Mouse (Mus musculus) CH12.LX (cell line): ENCODE data around the gene Zfyve21. TPM values are rescaled to one million over a fixed set of nuclear protein-coding genes. Genes with fewer than 3 reads are reported as not detected.

Experiments used
- DNase-seq: peaks from one replicate; pipeline ENCODE4 v3.0.0-alpha.2; 2013; ENCODE audit errors: extremely low read depth
- H3K27ac ChIP-seq: 2 replicates; pipeline ENCODE4 v1.5.1; 2012; ENCODE audit warnings: low read depth, mild to moderate bottlenecking, control low read depth, moderate library complexity; ENCODE audit not compliant: insufficient read depth
- H3K27me3 ChIP-seq: replicated peaks from 2 replicates; pipeline ENCODE3; 2012; ENCODE audit warnings: inconsistent platforms
- H3K36me3 ChIP-seq, 2 experiments: replicated peaks in 1 of 2; 2 replicates each; pipeline versions ENCODE3 to v1.6.1; 2012; ENCODE audit warnings: inconsistent platforms in 1 of 2, low read length in 1 of 2, mild to moderate bottlenecking in 1 of 2, mixed read lengths in 1 of 2, moderate library complexity in 1 of 2; ENCODE audit not compliant: control insufficient read depth in 1 of 2, insufficient read depth in 1 of 2
- H3K4me1 ChIP-seq, 2 experiments: 2 replicates each; pipeline ENCODE4 v1.6.1; 2012; ENCODE audit warnings: inconsistent platforms in 1 of 2, moderate library complexity in 1 of 2; ENCODE audit not compliant: insufficient read depth in 2 of 2, control insufficient read depth in 1 of 2
- H3K4me2 ChIP-seq: 2 replicates; pipeline ENCODE4 v1.6.1; 2012; ENCODE audit warnings: low read depth, mild to moderate bottlenecking, control low read depth; ENCODE audit not compliant: poor library complexity, insufficient read depth, severe bottlenecking
- H3K4me3 ChIP-seq, 3 experiments: fragments of 150-350 bp in 1 of 3; sonication (generic) in 1 of 3; replicated peaks in 1 of 3; 2 replicates each; pipeline versions ENCODE3 to v1.5.1; 2011 to 2012; ENCODE audit warnings: low read depth in 2 of 3, low read length in 2 of 3, mild to moderate bottlenecking in 2 of 3, moderate library complexity in 2 of 3, control low read depth in 1 of 3, improper control_type of control experiment in 1 of 3, inconsistent platforms in 1 of 3, mixed read lengths in 1 of 3; ENCODE audit not compliant: poor library complexity in 1 of 3
- H3K79me2 ChIP-seq: replicated peaks from 2 replicates; pipeline ENCODE4 v1.6.1; 2012; ENCODE audit warnings: mild to moderate bottlenecking, moderate library complexity; ENCODE audit not compliant: control insufficient read depth, poor library complexity, insufficient read depth, severe bottlenecking; ENCODE audit errors: extremely low read depth
- H3K9ac ChIP-seq: 2 replicates; pipeline ENCODE4 v1.6.1; 2012; ENCODE audit warnings: low read depth, mild to moderate bottlenecking, control low read depth, moderate library complexity; ENCODE audit not compliant: insufficient read depth
- H3K9me3 ChIP-seq: replicated peaks from 2 replicates; pipeline ENCODE3; 2012; ENCODE audit warnings: low read length, inconsistent platforms, mixed read lengths
- BHLHE40 ChIP-seq: IDR thresholded peaks from 2 replicates; pipeline ENCODE4 v1.6.1; 2011; ENCODE audit warnings: mild to moderate bottlenecking, low read depth, low read length, improper control_type of control experiment
- CHD2 ChIP-seq: IDR thresholded peaks from 2 replicates; pipeline ENCODE4 v1.6.1; 2011; ENCODE audit warnings: low read length, improper control_type of control experiment
- CTCF ChIP-seq, 2 experiments: IDR thresholded peaks in 1 of 2; conservative IDR thresholded peaks in 1 of 2; 2 replicates each; pipeline ENCODE4 v1.5.1; 2011 to 2012; ENCODE audit warnings: low read depth in 2 of 2, low read length in 2 of 2, improper control_type of control experiment in 1 of 2, inconsistent platforms in 1 of 2, mild to moderate bottlenecking in 1 of 2, moderate library complexity in 1 of 2
- E2F4 ChIP-seq: IDR thresholded peaks from 2 replicates; pipeline ENCODE4 v1.6.1; 2011; ENCODE audit warnings: low read depth, low read length, improper control_type of control experiment; ENCODE audit not compliant: insufficient replicate concordance
- ELF1 ChIP-seq: IDR thresholded peaks from 2 replicates; pipeline ENCODE4 v1.6.1; 2014; ENCODE audit warnings: low read depth, mild to moderate bottlenecking, inconsistent platforms, low read length, improper control_type of control experiment
- EP300 ChIP-seq: IDR thresholded peaks from 2 replicates; pipeline ENCODE4 v1.6.1; 2011; ENCODE audit warnings: low read length, improper control_type of control experiment
- ETS1 ChIP-seq: conservative IDR thresholded peaks from 2 replicates; pipeline ENCODE4 v1.6.1; 2012; ENCODE audit warnings: low read depth, mild to moderate bottlenecking, inconsistent platforms, low read length, improper control_type of control experiment, moderate library complexity
- GABPA ChIP-seq: IDR thresholded peaks from 2 replicates; pipeline ENCODE4 v1.6.1; 2012; ENCODE audit warnings: low read depth, low read length, improper control_type of control experiment, inconsistent platforms; ENCODE audit not compliant: insufficient replicate concordance
- HCFC1 ChIP-seq: IDR thresholded peaks from 2 replicates; pipeline ENCODE4 v1.6.1; 2012; ENCODE audit warnings: low read depth, mild to moderate bottlenecking, inconsistent platforms, low read length, improper control_type of control experiment
- IRF4 ChIP-seq: IDR thresholded peaks from 2 replicates; pipeline ENCODE4 v1.6.1; 2014; ENCODE audit warnings: low read depth, mild to moderate bottlenecking, inconsistent platforms, low read length, improper control_type of control experiment
- JUN ChIP-seq: IDR thresholded peaks from 2 replicates; pipeline ENCODE4 v1.6.1; 2011; ENCODE audit warnings: low read depth, mild to moderate bottlenecking, low read length, improper control_type of control experiment, moderate library complexity; ENCODE audit not compliant: insufficient read depth
- JUND ChIP-seq: conservative IDR thresholded peaks from 2 replicates; pipeline ENCODE4 v1.6.1; 2011; ENCODE audit warnings: low read depth, low read length, improper control_type of control experiment
- MAFK ChIP-seq: IDR thresholded peaks from 2 replicates; pipeline ENCODE4 v1.6.1; 2011; ENCODE audit warnings: low read length, improper control_type of control experiment; ENCODE audit not compliant: insufficient replicate concordance
- MEF2A ChIP-seq: IDR thresholded peaks from 2 replicates; pipeline ENCODE4 v1.6.1; 2014; ENCODE audit warnings: low read depth, mild to moderate bottlenecking, inconsistent platforms, low read length, improper control_type of control experiment, borderline replicate concordance
- MXI1 ChIP-seq: IDR thresholded peaks from 2 replicates; pipeline ENCODE4 v1.6.1; 2011; ENCODE audit warnings: mild to moderate bottlenecking, low read depth, low read length, improper control_type of control experiment
- MYC ChIP-seq: IDR thresholded peaks from 2 replicates; pipeline ENCODE4 v1.6.1; 2011; ENCODE audit warnings: low read depth, mild to moderate bottlenecking, improper control_type of control experiment, low read length
- NELFE ChIP-seq: IDR thresholded peaks from 2 replicates; pipeline ENCODE4 v1.6.1; 2011; ENCODE audit warnings: low read depth, low read length, improper control_type of control experiment
- PAX5 ChIP-seq: IDR thresholded peaks from 2 replicates; pipeline ENCODE4 v1.6.1; 2012; ENCODE audit warnings: low read length, inconsistent platforms, mixed read lengths
- POLR2A ChIP-seq: IDR thresholded peaks from 2 replicates; pipeline ENCODE4 v1.6.1; 2011; ENCODE audit warnings: low read depth, mild to moderate bottlenecking, improper control_type of control experiment, low read length
- POLR2AphosphoS2 ChIP-seq: IDR thresholded peaks from 2 replicates; pipeline ENCODE4 v1.6.1; 2011; ENCODE audit warnings: low read depth, low read length, improper control_type of control experiment
- RAD21 ChIP-seq: IDR thresholded peaks from 2 replicates; pipeline ENCODE4 v1.6.1; 2011; ENCODE audit warnings: low read depth, mild to moderate bottlenecking, low read length, improper control_type of control experiment, moderate library complexity
- RCOR1 ChIP-seq: conservative IDR thresholded peaks from 2 replicates; pipeline ENCODE4 v1.6.1; 2012; ENCODE audit warnings: low read depth, mild to moderate bottlenecking, inconsistent platforms, low read length, improper control_type of control experiment
- SIN3A ChIP-seq: IDR thresholded peaks from 2 replicates; pipeline ENCODE4 v1.6.1; 2012; ENCODE audit warnings: low read length, improper control_type of control experiment, inconsistent platforms
- TCF12 ChIP-seq: IDR thresholded peaks from 2 replicates; pipeline ENCODE4 v1.6.1; 2014; ENCODE audit warnings: low read depth, mild to moderate bottlenecking, inconsistent platforms, low read length, improper control_type of control experiment
- USF1 ChIP-seq: IDR thresholded peaks from 2 replicates; pipeline ENCODE4 v1.6.1; 2014; ENCODE audit warnings: low read depth, mild to moderate bottlenecking, inconsistent platforms, low read length, improper control_type of control experiment
- ZC3H11A ChIP-seq: IDR thresholded peaks from 2 replicates; pipeline ENCODE4 v1.6.1; 2012; ENCODE audit warnings: low read depth, mild to moderate bottlenecking, inconsistent platforms, low read length, improper control_type of control experiment
- ZKSCAN1 ChIP-seq: IDR thresholded peaks from 2 replicates; pipeline ENCODE4 v1.6.1; 2012; ENCODE audit warnings: low read depth, inconsistent platforms, low read length, improper control_type of control experiment, borderline replicate concordance
- ZMIZ1 ChIP-seq: IDR thresholded peaks from 2 replicates; pipeline ENCODE4 v1.6.1; 2012; ENCODE audit warnings: low read depth, mild to moderate bottlenecking, inconsistent platforms, low read length, improper control_type of control experiment
- ZNF384 ChIP-seq: IDR thresholded peaks from 2 replicates; pipeline ENCODE4 v1.6.1; 2012; ENCODE audit warnings: low read depth, low read length, improper control_type of control experiment, inconsistent platforms
- dilution Hi-C: fragments of 300-500 bp; cut with MboI; formaldehyde crosslinking; loops from 2 replicates; pipeline ENCODE4 v1.14.3; 2020; ENCODE audit warnings: low sequenced_read_pairs; ENCODE audit not compliant: extremely low pct_unique_long_range_greater_than_20kb, extremely low pct_ligation_motif_present
- in situ Hi-C: fragments of 300-500 bp; cut with MboI; formaldehyde crosslinking; loops from 3 replicates; pipeline ENCODE4 v1.14.3; 2019; ENCODE audit warnings: low sequenced_read_pairs, low pct_ligation_motif_present, low pct_unique_long_range_greater_than_20kb, mixed read lengths
- polyA plus RNA-seq: library from polyadenylated mRNA; unstranded; fragments of >175 nt; gene quantifications from 2 replicates; pipeline ENCODE4 v1.2.1, GENCODE M21; 2012; ENCODE audit warnings: low read depth; ENCODE audit not compliant: insufficient read length
- total RNA-seq, 2 experiments: library from RNA; depleted of rRNA; stranded (reverse); fragments of 300-350 nt in 1 of 2; fragments of >200 nt in 1 of 2; gene quantifications; 2 replicates each; pipeline ENCODE4 v1.2.3; 2012 to 2014

The Zfyve21 gene
- total and polyA plus RNA-seq, 3 experiments: 4.1 to 8.4 (median 7.6) TPM

- no peak for TF ChIP-seq CHD2
- no peak for TF ChIP-seq MEF2A
- TF ChIP-seq E2F4: no peak
- no peak for TF ChIP-seq JUN
- TF ChIP-seq ELF1: no peak
- no peak for TF ChIP-seq USF1
- no peak for TF ChIP-seq ZKSCAN1
- TF ChIP-seq POLR2AphosphoS2: no peak
- no peak for TF ChIP-seq NELFE
- TF ChIP-seq ZMIZ1: no peak
- TF ChIP-seq HCFC1: no peak
- no peak for TF ChIP-seq ZNF384
- TF ChIP-seq JUND: no peak
- TF ChIP-seq MXI1: no peak
- TF ChIP-seq IRF4: no peak
- TF ChIP-seq CTCF (conservative IDR thresholded peaks at IDR 0.05 in 1 of 2, IDR thresholded peaks at IDR 0.05 in 1 of 2; ENCODE audit: low read depth in 2 of 2, low read length in 2 of 2): no peak
- TF ChIP-seq ZC3H11A: no peak
- TF ChIP-seq GABPA: no peak
- no peak for TF ChIP-seq SIN3A
- TF ChIP-seq, all 38 proteins: peak for 0
- H3K4me3 ChIP-seq: no peak overlapping the region
- H3K27ac ChIP-seq: no peak overlapping the region
- peaks cover 0 to 12% of the 10 kb centered on the region in 2 experiments; a peak in 2 of 4 replicates for H3K4me1 ChIP-seq
- H3K4me2 ChIP-seq: no peak overlapping the region
- in situ Hi-C loops: no loop called here
- dilution Hi-C loops: no loop called here
- H3K9ac ChIP-seq: no peak overlapping the region
- H3K27me3 ChIP-seq: no peaks in the 10 kb centered on the region
- H3K9me3 ChIP-seq: peaks cover 13% of the 10 kb centered on the region
- no peak for DNase-seq
- H3K79me2 ChIP-seq: peaks cover 10% of the 10 kb centered on the region
- peaks cover 69 to 90% of the 10 kb centered on the region in 2 experiments for H3K36me3 ChIP-seq
These were observed 39.1 kb upstream of the Zfyve21 start for GRCm38 (mm10) chr12:111774845-111775244.

DNA sequence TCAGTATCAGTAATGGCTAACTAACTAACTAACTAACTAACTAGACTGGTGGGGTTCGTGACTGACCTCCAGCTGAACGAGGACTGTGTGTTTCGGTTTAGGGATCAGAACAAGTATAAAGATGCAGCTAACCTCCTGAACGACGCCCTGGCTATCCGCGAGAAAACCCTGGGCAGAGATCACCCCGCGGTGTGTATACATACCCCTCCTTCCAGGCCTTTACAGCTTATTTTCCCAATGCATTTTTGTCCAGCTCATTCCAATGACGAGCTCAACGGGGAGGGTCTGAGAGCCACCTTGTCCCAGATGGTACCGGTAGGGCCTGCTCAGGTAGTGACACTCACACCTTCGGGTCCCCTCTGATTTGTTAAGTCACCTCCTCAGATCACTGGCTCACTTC, 36.1 kb upstream of the Zfyve21 start:
- Histone ChIP-seq H3K36me3 (peaks cover 83 to 97% of the 10 kb centered on the region in 2 experiments), H3K9ac (no peak overlapping the region), H3K4me1 (peaks cover 0 to 11% of the 10 kb centered on the region in 2 experiments; a peak in 1 of 4 replicates), H3K79me2 (no peaks in the 10 kb centered on the region), H3K27ac (no peak overlapping the region), H3K4me3 (no peak overlapping the region), H3K9me3 (peaks cover 10% of the 10 kb centered on the region), H3K4me2 (no peak overlapping the region), H3K27me3 (no peaks in the 10 kb centered on the region)
- in situ Hi-C loops (no loop called here), dilution Hi-C loops (no loop called here)
- TF ChIP-seq ELF1 (no peak), MYC (no peak), ZMIZ1 (no peak), ETS1 (no peak), RAD21 (no peak), PAX5 (no peak), EP300 (no peak), E2F4 (no peak), BHLHE40 (no peak), POLR2A (no peak), GABPA (no peak), NELFE (no peak), MAFK (no peak), MEF2A (no peak), RCOR1 (no peak), ZC3H11A (no peak), TCF12 (no peak), ZNF384 (no peak)
- no peak for DNase-seq
